11 mouse cellular contexts compared by ENCODE assay signal in genomic region chr9:117089409-117090147, GRCm38 (mm10).
DNase-seq lines count a peak whose midpoint lies in the region; ATAC-seq lines count a peak whose summit lies in the region.
"Had no signal": no experiment of that assay in that cellular context is flagged by ENCODE, and none has a peak within 500 bp of the region (broad histone marks: within the 10 kb centered on the region; RNA-seq: fewer than 3 reads in every experiment).

No protein-coding gene starts in this region.

- 71% methylated on average over 12 of the region's 12 CpGs for WGBS in hindbrain, embryonic 15.5 days
- WGBS in hindbrain, embryonic 11.5 days: 95% methylated on average over 12 of the region's 12 CpGs
- 83% methylated on average over 12 of the region's 12 CpGs for WGBS in liver, embryonic 12.5 days (ENCODE audit: insufficient replicate concordance)

- peak; percentile 75 for ATAC-seq in hindbrain, embryonic 15.5 days (ENCODE audit: low FRiP score, low read depth)
- ATAC-seq in hindbrain, embryonic 11.5 days (ENCODE audit: low FRiP score): no peak
- no peak for ATAC-seq in liver, embryonic 12.5 days

- H3K9me3 ChIP-seq in hindbrain, embryonic 15.5 days: no peaks in the 10 kb centered on the region
- H3K9me3 ChIP-seq in hindbrain, embryonic 11.5 days (ENCODE audit: control insufficient read depth, low read length): no peaks in the 10 kb centered on the region
- H3K9me3 ChIP-seq in liver, embryonic 12.5 days (replicated peaks): no peaks in the 10 kb centered on the region
- H3K9me3 ChIP-seq: midbrain, embryonic 12.5 days had no signal

- H3K4me3 ChIP-seq in hindbrain, embryonic 15.5 days: no peak overlapping the region
- no peak overlapping the region for H3K4me3 ChIP-seq in hindbrain, embryonic 11.5 days (ENCODE audit: low read depth, low read length)
- H3K4me3 ChIP-seq in liver, embryonic 12.5 days: no peak overlapping the region
- H3K4me3 ChIP-seq: midbrain, embryonic 12.5 days had no signal

- no peak overlapping the region for H3K4me2 ChIP-seq in hindbrain, embryonic 15.5 days
- H3K4me2 ChIP-seq in hindbrain, embryonic 11.5 days (replicated peaks; ENCODE audit: low read depth, low read length): no peak overlapping the region
- H3K4me2 ChIP-seq in liver, embryonic 12.5 days: no peak overlapping the region
- H3K4me2 ChIP-seq: midbrain, embryonic 12.5 days had no signal

- H3K9ac ChIP-seq in hindbrain, embryonic 15.5 days: no peak overlapping the region
- no peak overlapping the region for H3K9ac ChIP-seq in hindbrain, embryonic 11.5 days (ENCODE audit: low read depth, low read length)
- H3K9ac ChIP-seq in liver, embryonic 12.5 days: no peak overlapping the region
- H3K9ac ChIP-seq: midbrain, embryonic 12.5 days had no signal

- peaks cover 16% of the 10 kb centered on the region for H3K4me1 ChIP-seq in hindbrain, embryonic 15.5 days (replicated peaks)
- H3K4me1 ChIP-seq in hindbrain, embryonic 11.5 days (replicated peaks; ENCODE audit: control insufficient read depth, insufficient read depth, low read length): no peaks in the 10 kb centered on the region
- no peaks in the 10 kb centered on the region for H3K4me1 ChIP-seq in liver, embryonic 12.5 days
- H3K4me1 ChIP-seq: midbrain, embryonic 12.5 days had no signal

- no peak overlapping the region for H3K27ac ChIP-seq in hindbrain, embryonic 15.5 days (replicated peaks)
- H3K27ac ChIP-seq in hindbrain, embryonic 11.5 days (ENCODE audit: low read depth, low read length): no peak overlapping the region
- no peak overlapping the region for H3K27ac ChIP-seq in liver, embryonic 12.5 days
- H3K27ac ChIP-seq: midbrain, embryonic 12.5 days had no signal

- H3K27me3 ChIP-seq in hindbrain, embryonic 15.5 days: no peaks in the 10 kb centered on the region
- no peaks in the 10 kb centered on the region for H3K27me3 ChIP-seq in hindbrain, embryonic 11.5 days (ENCODE audit: control insufficient read depth, insufficient read depth, low read length)
- no peaks in the 10 kb centered on the region for H3K27me3 ChIP-seq in liver, embryonic 12.5 days (replicated peaks)
- H3K27me3 ChIP-seq: CH12.LX; midbrain, embryonic 12.5 days had no signal

- DNase-seq in hindbrain, embryonic 11.5 days (ENCODE audit: low spot score): no peak
- peak; percentile 8 for DNase-seq in retina, adult 2 months (ENCODE audit: low read depth, low spot score)
- no peak for DNase-seq in retina, embryonic 14.5 days (ENCODE audit: low spot score)
- DNase-seq in cerebellum, postnatal 10 days: peak; percentile 98 to 99
- DNase-seq in layer of hippocampus, postnatal 14 days (ENCODE audit: low spot score in 2 of 2): peak; percentile 46 to 73
- DNase-seq in heart, adult 18-20 months: no peak
- DNase-seq: liver had no signal

- H3K36me3 ChIP-seq in hindbrain, embryonic 15.5 days: no peaks in the 10 kb centered on the region
- no peaks in the 10 kb centered on the region for H3K36me3 ChIP-seq in hindbrain, embryonic 11.5 days (ENCODE audit: control insufficient read depth, insufficient read depth, low read length)
- H3K36me3 ChIP-seq in liver, embryonic 12.5 days: no peaks in the 10 kb centered on the region
- H3K36me3 ChIP-seq: midbrain, embryonic 12.5 days had no signal

Comparison
In these comparisons a context has a peak if more than half of its experiments do, and no peak if none do; other contexts are left out.
1. DNase-seq: peak in retina, adult 2 months (single experiment), cerebellum, postnatal 10 days (2 of 2) and layer of hippocampus, postnatal 14 days (2 of 2); none in hindbrain, embryonic 11.5 days (single experiment), retina, embryonic 14.5 days (single experiment) and heart, adult 18-20 months (0 of 2).